Mouse (Mus musculus): ENCODE measurements around the gene Paqr4.

Paqr4 gene

DNA sequence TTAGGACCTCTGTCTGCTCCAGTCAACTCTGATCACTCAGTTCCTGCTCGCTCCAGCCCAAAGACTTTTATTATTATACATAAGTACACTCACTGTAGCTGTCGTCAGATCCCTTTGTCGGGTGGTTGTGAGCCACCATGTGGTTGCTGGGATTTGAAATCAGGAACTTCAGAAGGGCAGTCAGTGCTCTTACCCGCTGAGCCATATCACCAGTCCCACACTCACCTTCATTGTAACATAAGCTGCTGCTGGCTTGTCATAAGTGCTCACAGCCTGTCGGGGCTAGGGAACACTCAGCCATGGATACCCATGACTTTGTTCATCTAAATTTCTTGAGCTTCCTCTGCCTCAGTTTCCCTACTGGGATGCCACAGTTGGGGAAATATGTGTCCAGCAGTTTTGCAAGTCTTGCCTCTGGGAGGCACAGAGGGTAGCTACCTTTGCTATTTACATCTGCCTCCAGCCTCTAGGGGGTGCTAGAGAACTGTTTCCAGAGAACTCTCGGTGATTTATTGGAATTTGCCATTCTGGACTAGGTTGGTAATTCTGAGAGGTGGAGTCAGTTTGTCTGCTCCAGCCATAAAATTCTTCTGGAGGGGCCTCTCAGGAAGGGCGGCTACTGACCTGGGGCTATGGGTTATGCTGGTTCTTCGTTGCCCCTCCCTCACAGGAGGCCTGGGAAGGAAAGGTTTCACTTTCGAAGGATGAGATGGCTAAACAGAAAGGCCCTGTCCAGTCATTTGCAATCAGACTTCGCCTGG is 8.1 kb upstream of the Paqr4 start:
- DNase-seq: peak; percentile 85 to 86

DNA sequence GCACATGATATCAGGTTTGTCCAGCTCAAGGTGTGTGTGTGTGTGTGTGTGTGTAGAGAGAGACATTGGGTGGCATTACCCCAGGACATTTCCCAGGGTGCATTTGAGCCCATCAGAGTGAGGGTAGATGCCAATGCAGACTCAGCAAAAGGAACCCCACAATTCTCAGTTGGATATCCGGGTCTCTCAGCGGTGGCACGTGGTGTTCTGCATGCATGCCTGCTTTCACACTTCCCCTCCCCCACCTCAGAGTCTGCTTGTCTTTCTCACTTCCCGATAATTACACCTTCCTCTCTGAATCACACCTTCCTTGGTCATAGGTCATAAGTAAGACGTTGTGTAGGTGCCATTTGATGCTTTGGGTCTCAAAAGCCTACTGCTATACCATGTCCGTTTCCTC is 7.4 kb upstream of the Paqr4 start:
- DNase-seq: no peak

DNA sequence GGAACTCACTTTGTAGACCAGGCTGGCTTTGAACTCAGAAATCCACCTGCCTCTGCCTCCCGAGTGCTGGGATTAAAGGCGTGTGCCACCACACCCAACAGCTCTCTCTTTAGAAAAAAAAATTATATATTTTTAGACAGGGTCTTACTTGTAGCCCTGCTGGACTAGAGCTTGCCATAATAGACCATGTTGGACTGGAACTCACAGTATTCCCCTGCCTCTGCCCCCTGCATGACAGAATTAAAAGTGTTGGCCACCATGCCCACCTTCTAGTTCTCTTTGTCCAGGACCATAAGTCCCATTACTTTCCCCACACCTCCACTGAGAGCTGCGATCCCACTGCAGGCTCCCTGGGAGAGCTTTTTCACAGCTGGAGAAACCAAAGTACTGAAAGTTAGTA is 6.8 kb upstream of the Paqr4 start:
- no peak for DNase-seq

DNA sequence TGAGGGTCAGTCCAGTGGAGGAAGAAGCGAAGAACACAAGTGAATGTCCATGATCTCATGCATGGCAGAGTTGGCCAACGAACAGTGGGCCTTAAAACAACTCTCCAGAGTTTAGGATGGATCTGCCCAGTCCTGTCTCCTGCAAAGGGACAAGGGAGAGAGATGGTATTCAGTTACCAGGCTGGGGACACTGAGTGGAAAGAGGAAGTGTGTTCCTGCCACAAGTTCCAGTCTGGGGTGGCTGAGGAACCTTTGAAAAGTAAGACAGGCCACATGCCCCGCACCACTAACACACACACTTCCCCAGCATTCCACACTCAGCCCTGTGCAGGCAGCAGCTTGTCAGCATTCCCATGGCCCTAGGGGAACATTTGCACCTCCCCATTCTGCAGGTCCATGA is 6.1 kb upstream of the Paqr4 start:
- DNase-seq: no peak

DNA sequence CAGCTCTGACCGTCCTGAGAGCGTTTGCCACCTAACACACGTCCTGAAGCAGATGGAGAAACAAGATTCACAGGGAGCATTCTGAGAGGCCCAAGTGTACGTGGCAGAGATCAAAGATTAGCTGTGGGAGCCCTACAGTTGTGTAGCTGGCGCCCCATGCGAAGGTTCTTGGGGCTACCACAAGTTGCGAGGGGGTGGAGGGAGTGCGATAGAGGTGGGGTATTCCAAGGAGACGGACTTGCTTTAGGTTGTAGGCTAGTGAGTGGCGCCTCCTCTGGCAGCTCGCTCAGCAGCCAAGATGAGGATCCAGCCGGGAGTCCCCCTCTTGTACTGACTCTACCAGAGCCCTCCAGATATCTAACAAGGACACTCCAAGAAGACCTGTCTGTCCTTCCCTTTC is 5.6 kb upstream of the Paqr4 start:
- no peak for DNase-seq

DNA sequence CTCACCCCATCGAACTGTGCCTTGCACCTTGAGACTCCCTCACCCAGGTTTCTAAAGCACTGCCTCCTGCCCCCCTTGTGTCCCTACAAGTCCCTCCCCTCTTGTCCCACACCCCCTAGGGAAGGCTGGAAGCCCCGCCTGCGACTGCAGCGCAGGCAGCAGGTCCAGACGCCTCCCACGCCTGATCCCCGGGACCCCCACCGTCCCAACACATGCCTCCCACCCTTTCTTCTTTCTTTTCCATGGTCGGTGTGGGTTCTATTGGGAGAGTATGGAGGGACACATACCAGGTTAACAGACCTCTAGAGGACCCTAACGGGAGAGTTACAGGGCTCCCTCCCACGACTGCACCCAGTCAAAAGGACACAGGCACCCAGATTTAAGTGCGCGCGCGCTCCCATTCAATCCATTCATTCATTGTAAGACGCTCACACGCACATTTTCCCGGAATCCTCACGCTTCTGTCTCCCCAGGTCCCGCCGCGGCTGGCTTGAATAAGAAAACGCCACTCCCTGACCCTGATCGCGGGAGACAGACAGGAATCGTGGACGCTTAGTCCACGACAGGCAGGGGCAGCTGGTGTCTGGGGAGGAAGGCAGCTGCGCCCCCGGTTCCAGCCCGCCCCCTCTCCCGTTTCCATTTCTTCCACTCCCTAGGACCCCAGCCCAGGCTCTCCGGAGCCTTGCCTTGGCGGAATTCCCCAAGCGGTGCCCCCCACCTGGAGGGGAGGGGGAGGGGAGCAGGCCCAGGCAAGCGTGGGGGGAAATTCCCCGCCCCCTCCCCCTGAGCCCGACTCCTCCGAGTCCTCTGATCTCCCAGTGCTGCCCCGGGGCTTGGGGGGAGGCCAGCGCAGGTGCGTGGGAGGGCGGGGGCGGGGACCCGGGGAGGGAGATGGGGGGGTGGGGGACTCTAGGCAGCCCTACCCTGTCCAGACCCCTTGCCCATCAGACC is 4.9 kb upstream of the Paqr4 start, which contains the start of gene Kremen2:
Kremen2 (minus strand) TSS at position 533 of the 951 bp plus-strand sequence.
- DNase-seq: no peak

DNA sequence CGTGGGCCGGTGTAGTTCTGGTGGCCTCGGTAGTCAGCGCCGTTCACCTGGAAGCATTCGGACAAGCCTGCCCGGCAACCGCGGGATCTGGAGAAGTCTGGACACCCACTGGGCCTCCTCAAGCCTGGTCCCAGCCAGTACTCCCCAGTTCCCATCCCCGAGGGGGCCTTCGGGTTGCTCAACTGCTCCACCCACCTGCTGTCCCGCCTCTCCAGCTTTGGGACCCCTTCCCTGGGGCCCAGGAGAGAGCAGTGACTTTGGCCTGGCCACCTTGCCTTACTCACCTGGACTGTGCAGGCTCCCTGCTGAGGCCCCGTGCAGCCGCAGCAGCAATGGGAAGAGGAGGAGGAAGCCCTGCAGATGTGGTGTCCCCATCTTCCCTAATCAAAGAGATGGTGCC is 4.0 kb upstream of the Paqr4 start:
- no peak for DNase-seq

DNA sequence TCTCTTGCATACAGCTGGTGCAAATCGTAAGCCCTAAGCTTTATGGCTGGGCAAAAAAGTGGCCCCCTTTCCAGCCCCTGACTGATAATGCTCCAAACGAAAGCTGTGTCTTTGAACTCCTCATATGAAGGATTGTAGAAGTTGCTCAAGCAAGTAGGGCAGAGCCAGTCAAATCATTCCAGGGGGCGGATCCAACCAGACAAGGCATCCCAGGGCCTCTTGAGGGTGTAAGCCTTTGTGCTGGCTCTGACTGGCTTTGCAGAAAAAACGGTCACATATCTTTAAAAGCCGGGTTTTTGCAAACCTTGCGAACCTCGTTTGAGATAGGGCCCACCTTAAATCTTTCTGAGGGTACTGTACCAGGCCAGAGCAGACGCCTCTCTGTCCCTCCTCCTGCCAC is 3.4 kb upstream of the Paqr4 start:
- no peak for DNase-seq

DNA sequence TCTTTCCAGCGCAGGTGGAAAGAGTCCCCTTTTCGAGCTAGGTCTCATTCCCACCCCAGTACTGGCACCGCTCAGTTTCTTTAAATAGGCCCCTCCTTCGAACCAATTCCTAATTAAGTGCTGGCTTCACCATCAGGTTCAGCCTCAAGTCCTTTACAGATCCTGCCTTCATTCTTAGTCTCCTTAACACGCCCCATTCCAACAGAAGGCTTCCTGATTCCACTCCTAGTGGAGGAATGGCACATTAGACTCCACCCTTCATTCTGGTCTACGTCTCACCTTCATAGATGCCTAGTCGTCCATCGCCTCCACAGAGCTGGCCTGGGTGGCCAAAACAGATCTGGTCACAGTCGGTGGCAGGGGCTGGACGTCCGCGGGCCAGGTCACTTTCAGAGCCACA is 2.3 kb upstream of the Paqr4 start:
- DNase-seq: no peak

DNA sequence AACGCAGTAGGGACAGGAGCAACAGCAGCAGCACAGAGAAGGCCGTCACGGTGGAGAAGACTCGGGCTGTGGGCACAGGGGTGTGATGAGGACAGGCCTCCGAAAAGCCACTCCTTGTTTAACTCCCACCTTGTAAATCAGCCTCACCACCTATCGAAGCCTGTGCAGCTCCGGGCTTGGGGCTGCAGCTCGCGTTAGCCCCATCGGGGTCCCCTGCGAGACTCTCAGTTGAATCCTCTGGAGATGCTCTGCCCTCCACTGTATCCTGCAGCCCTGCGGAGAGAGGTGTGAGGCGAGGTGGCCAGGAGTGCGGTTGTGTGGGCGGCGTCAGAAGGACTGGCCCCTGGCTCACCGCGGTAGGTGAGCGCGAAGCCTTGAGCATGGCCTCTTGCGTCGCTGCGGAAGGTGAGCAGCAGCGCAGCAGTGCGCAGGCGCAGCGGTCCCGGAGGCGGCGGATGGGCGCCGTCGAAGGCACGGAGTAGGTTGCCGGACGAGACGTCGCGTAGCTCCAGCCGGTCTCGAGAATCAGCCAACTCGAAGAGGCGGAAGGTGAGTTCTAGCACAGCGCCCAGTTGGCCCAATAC is 1.6 kb upstream of the Paqr4 start:
- no peak for DNase-seq

DNA sequence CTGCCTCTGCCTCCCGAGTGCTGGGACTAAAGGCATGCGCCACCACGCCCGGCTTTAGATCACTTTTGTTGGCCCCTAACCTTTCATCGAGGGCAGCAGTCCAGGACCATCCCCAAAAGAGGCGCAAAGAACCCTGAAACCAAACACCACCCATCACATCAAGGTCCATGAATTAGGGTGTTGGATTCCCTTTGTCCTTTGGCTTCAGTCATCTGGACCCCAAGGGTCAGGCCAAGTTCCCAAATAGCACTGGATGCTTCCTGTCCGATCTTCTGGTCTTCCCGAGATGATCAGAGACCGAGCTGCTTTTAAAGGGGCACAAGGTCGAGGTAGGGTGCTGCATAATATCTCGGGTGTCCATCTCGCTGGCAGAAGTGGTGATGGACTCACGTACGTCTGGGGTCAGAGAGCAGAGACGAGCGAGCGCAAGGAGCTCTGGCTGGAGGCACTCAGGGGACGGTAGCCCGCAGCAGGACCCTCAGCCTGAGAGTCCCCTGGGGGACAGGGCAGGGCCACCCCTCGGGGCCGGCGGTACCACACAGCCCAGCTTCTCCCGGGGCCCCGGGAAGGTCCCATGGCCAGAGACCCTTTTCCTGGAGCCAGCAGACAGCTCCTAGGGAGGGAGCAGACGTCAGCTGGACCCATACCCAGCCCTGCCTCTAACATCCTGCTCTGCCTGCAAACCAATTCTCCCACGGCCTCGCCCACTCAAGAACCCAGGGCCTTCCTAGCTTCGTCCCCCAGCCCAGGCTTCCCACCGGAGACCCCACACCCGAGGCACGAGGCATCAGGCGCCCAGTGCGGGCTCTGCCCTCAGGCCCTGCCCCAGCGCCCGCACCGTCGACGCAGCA is 917 bp upstream of the Paqr4 start:
- DNase-seq: no peak

DNA sequence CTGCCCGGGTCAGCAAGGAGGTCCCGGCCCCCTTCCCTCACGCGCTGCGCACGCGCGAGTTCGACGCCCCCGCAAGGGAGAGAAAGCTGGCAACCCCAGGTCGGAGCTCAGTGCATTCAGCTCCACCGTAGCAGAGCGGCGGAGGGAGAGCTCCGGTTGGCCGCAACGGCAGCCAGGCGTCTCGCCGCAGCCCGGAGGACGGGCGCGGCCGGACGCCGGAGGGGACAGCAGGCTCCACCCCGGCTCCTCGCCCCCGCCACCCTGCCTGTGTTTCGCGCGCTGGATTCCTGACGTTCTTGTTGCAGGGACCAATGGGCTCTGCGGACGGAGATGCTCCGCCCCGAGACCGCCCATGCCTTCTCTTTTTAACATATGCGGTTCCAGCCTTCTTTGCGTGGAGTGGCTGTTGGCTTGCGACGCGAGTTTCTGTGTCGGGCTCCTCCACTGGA is 507 bp downstream of the Paqr4 start:
- peak; percentile 84 to 85 for DNase-seq

DNA sequence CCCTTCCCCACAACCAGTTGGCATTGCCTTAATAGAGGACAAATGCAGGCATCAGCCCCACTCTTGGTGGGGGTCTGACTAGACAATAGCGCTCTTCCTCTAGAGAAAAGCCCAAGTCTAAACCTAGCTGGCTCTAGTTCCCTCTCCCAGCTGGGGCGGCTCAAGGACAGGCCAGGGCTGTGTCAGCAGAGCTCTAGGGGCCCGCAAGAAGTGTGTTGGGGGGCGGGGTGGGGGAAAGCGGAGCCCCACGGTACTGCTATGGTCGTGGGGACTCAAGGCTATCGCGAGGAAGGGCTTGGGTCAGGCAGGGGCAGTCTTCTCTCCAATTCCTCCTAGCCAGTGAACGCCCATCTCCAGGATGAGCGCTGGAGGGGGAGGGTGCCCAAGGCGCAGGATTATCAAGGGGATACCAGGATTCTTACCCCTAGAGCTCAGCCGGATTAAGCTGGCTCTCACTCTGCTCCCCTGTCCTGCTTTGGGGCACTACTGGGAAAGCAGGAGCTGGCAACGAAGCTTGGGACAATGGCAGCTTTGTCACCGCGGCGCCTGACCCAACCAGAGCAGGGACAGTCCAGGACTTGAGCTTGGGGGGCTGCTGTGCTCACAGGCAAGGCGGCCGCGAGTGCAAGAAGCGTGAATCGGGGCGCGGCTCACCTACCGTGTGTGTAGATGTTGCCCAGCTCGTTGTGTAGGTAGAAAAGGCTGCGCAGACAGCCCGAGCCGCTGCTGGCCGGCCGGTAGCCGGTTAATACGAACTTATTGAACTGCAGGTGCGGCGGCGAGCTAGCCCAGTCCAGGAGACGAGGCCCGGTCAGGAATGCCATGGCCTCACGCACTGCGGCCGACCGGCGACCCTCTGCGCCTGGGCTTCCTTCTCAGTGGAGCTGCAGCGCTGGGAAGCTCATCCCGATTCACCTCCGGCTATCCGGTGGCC is 1.2 kb downstream of the Paqr4 start:
- no peak for DNase-seq

DNA sequence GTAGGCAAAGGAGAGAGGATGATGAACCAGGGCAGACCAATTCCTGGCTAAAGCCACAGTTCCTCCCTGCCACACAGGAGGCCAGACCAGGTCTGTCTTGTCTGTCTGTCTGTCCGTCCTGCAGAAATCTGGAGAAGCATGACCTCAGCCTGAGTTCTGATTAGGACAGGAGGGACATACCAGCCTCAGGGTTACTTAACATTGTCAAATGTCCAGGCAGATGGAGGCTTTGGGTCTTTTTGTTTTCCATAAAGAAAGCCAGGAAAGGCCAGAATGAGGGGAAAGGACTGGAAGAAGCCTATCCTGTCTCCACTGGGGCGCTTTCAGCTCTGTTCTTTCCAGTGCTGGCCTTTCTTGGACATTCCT is 1.8 kb downstream of the Paqr4 start:
- DNase-seq: no peak

DNA sequence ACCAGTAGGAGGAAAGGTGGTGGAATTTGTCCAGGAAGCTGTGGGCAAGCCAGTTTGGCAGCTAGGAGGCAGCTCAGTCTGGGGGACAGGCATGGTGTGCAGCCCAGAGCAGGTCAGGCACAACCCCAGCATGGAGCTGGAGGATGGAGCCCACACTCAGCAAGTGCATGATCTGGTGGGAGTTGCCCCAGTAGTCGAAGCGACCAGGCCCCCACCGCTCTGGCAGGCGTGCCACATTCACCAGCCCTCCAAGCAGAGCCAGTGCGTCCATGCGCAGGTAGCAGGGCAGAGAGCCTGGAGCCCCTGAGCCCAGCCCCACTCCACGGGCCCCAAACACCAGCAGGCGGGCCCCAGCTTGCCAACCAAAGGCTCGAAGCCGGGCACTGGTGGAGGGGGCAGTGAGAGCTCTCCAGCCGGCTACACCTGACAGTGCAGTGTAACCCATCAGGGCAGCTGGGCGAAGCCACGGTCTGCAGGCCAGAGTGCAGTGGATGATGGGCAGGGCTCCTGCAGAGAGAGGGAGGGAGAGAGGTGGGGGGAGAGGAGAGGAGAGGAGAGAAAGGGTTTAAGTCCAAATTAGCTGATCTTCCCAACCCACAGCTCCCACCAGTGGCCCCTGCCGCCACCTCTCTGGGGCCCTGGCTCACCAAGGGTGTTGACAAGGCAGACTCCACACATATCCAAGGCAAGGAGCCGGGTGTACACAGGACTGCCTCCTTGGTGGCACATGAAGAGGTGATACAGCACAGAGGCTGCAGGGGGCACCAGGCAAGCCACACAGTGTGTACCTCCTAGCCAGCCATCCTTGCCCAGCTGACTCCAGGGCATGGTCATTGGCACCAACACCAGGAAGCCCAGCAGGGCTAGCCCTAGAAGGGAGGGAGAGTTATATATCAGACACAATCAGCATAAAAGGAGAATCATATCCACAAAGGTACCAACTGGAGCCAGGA is 2.9 kb downstream of the Paqr4 start:
- DNase-seq: no peak

DNA sequence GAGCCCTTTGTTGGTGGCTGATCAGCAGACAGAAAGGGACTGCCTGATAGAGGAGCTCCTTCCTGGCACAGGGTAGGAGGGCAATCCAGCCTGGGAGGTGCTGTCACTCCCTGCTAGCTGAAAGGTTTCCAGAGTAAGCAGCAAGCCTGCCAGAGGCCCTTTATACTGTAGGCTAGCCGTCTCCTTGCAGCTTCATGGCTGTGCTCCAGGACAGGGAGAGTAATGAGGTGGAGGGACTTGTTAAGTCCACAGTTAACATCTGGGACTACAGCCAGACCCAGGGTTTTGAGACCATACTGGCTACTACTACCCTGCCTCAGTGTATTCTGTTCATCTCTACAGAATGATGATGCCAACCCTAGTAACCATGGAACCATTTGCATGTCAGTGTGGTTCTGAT is 6.3 kb downstream of the Paqr4 start:
- no peak for DNase-seq

DNA sequence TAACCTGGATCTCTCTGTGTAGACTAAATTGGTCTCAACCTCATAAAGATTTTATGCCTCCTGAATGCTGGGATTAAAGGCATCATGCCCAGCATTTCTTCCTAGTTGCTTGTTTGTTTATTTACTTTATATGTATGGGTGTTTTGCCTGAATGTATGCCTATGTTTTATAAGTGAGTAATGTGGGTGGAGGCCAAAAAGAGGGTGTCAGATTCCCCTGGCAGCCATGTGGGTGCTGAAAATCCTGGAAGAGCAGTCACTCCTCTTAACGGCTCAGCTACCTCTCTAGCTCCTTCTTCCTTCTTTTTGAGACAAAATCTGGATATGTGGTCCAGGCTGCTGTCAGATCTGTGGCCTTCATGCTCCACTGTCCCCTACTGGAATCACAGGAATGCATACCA is 10.2 kb downstream of the Paqr4 start:
- DNase-seq: no peak

DNA sequence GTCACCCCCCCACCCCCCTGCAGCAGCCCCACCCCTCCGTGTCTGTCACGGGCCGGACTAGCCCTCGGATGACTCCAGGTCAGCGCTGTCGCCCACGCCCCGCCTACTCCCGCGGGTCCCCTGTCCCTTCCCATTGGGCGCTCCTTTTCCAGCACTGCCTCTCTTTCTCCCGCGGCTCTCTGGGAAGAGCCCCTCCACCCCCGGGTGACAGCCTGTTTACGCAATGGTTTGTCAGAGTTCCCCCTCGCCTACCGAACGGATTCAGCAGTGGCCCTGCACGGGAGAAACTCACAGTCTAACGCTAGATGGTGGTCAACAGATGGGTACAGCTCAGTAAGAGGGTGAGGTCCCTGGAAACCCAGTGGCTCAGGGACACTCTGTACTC is 13.9 kb downstream of the Paqr4 start:
- DNase-seq: peak; percentile 44 to 54

DNA sequence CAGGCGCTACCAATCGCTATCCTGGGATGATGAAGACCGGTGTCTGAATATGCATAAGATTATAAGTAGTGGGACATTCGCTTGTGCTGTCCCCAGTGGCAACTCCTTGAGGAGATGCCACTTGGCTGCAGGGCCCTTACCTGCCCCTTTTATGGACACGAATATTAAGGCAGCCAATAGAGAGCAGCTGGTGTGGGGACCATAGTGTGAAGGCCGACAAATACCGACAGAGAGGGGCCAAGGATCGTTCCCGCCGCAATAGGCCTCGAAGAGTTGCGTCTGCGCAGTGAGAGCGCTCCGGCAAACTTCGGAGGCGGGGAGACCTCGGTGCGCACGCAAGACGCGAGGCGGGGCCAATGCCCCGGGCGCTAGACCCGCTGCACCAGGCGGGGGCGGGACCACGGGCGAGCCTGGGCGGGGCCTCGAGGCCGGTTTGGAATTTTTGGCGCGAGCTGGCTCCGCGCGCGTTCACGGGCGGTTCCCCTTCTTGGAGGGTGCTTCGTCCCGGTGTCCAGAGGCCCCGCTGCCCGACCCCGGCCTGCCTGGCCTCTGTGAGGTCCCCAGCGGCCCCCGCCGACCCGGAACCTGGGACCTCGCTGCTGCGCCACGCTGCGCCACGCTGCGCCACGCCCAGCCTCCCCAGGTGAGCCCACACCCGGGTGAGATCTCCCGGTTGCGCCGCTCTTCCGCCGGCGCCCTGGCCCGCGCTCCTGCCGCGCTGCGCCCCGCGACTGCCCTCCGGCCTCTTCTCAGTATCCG is 14.5 kb downstream of the Paqr4 start, which contains the start of gene Pkmyt1:
Pkmyt1 (plus strand) TSS at position 338 of the 759 bp plus-strand sequence.
- peak; percentile 93 to 94 for DNase-seq
